Mouse (Mus musculus): ENCODE results near the gene Tmem132a. TPM values are rescaled to one million over a fixed set of nuclear protein-coding genes. Genes with fewer than 3 reads are reported as not detected.

Gene Tmem132a
- polyA plus RNA-seq, 1 experiment from 2014 or later = 236 TPM

DNA sequence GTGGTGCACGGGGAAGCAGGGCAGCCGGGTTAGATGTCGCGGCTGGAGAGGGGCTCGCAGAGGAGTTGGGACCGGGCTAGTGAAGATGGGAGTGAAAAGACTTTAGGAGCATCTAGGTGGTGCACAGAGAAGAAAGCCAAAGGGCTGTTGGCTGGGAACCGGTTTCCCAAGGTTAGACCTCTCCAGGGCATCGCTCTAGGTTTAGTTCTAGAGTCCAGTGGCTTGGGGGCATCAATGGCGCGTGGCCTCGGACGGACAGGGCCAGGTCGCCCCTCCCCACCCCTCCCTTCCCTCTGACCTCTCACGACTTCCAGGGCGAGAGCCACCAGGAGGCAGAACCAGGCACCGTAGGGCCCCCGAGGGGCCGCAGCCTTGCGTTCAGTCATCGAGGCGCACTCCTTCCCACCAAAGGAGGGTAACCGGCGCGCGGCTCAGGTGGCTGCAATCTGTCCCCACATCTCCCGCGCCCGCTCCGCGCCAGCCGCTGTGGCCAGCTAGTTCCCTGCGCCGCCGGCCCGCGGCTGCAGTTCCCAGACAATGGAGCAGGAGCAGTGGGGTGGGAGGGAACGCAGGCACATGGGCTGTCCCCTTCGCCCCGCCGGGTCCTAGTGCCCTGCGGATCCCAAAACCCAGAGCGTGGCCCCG is 377 bp downstream of the Tmem132a start:
- Histone ChIP-seq H3K9ac (peak overlapping the region; percentile 93), H3K4me2 (peak overlapping the region; percentile 71), H3K27ac (peak overlapping the region; percentile 91), H3K4me3 (peak overlapping the region; percentile 76), H3K4me1 (peaks cover 32% of the 10 kb centered on the region), H3K9me3 (no peaks in the 10 kb centered on the region), H3K36me3 (replicated peaks) (peaks cover 51% of the 10 kb centered on the region), H3K27me3 (replicated peaks) (no peaks in the 10 kb centered on the region)
- ATAC-seq (replicated peaks) = peak; percentile 96
- under 1% methylated on average over 41 of the region's 43 CpGs for WGBS

DNA sequence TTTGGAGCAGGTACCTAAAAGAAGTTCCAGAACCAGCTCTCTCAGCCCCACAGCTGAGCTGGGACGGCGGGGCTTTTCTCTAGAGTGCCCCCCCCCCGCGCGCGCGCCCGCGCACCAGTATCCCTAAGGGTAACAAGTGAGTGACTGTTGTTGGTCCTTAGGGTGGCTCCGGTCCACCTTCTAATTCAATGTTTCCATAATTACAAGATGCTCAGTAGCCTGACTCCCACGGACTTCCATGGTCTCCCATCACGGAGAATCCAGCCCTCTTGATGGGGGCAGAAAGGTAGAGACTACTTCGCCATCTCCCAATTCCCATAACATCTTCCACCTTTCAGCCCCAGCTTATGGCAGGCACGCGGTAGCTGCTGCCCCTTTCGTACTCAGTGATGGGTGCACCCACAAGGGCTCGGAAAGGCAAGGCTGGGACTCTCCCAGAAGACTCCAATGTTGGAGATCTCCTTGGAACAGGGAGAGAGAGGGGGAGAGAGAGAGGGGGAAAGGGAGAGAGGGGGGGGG is 1.1 kb downstream of the Tmem132a start:
- no peaks in the 10 kb centered on the region for H3K9me3 ChIP-seq
- peak overlapping the region; percentile 71 for H3K4me2 ChIP-seq
- peaks cover 32% of the 10 kb centered on the region for H3K4me1 ChIP-seq
- no peaks in the 10 kb centered on the region for H3K27me3 ChIP-seq (replicated peaks)
- peak; percentile 44 for ATAC-seq (replicated peaks)
- WGBS = under 1% methylated on average over 17 of the region's 17 CpGs
- H3K27ac ChIP-seq = peak overlapping the region; percentile 91
- peak overlapping the region; percentile 93 for H3K9ac ChIP-seq
- H3K4me3 ChIP-seq = peak overlapping the region; percentile 76
- H3K36me3 ChIP-seq (replicated peaks) = peaks cover 51% of the 10 kb centered on the region

DNA sequence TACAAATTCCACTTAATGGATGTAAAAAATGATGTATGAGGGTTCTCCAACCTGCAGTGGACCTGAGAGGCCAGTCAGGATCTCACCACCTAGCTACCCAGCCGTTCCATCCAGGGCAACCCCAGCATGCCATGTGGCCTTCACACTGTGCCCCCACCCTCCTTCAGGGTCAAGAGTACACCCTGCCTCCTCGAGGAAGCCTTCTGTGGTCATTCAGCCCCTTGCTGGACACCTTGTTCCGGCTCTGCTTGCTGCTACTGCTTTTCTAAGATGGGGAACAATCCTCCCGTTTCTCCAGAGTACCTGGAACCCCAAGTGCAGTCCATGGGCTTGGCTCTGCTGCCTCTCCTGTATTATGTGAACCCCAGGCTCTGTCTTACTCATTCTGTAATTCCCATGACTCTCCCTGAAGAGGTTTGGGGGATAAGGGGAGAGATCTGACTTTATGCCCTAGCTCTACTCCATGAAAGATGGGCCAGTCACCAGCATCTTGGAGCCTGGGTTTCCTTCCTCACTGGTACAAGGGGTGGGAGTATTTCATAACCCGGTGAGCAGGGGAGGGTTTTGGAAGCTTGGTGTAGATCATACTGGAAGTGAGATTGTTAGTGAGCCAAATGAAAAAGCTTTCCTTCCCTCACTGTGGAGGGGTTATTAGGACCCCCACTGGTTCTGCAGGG is 1.7 kb downstream of the Tmem132a start:
- peak overlapping the region; percentile 76 for H3K4me3 ChIP-seq
- peak overlapping the region; percentile 91 for H3K27ac ChIP-seq
- H3K9ac ChIP-seq = peak overlapping the region; percentile 93
- ATAC-seq (replicated peaks) = no peak
- peaks cover 32% of the 10 kb centered on the region for H3K4me1 ChIP-seq
- H3K4me2 ChIP-seq = peak overlapping the region; percentile 71
- H3K27me3 ChIP-seq (replicated peaks) = no peaks in the 10 kb centered on the region
- WGBS = 20% methylated on average over 5 of the region's 5 CpGs
- peaks cover 51% of the 10 kb centered on the region for H3K36me3 ChIP-seq (replicated peaks)
- H3K9me3 ChIP-seq = no peaks in the 10 kb centered on the region

DNA sequence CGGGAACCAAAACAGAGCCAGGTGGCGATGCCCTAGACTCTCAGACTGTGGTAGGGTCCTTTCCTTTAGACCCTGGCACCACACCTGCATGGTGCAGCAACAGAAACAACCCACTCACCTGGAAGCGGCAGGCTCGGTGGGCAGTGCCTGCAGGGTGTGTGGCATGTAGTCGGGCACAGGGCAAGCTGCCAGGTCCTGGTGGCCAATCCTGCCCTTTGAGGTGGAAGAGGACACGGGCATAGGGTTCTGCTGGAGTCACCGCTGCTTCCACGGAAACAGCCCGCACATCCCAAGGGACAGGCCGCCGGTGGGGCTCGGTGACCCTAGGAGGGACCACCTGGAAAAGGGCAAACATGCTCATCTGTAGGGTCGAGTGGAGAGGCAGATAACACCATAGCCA is 3.4 kb downstream of the Tmem132a start:
- Histone ChIP-seq H3K27me3 (replicated peaks) (no peaks in the 10 kb centered on the region), H3K4me1 (peaks cover 32% of the 10 kb centered on the region), H3K9ac (no peak overlapping the region), H3K9me3 (no peaks in the 10 kb centered on the region), H3K4me2 (peak overlapping the region; percentile 71; the same call in 1 of the 2 replicates), H3K4me3 (no peak overlapping the region), H3K36me3 (replicated peaks) (peaks cover 47% of the 10 kb centered on the region), H3K27ac (no peak overlapping the region)
- 92% methylated on average over 13 of the region's 13 CpGs for WGBS
- no peak for ATAC-seq (replicated peaks)

DNA sequence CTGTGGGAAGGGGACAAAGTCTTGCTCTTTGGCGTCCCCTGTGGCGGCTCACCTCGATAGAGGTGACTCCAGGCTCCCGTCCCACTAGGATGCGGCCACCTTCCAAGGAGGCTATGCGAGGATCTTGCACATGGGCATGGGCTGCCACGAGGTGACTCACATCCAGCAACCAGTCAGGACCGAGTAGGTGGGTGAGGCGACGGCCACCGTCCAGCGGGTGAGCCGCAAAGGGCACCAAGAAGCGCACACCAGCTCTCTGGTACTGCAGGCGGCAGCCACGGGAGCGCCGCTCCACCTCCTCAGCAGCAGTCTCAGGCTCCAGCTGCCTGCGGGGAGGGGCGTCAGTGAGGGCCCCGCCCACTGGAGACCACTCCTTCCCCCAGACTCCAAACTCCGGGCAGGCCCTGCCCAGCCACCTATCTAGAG is 9.7 kb downstream of the Tmem132a start:
- H3K9ac ChIP-seq = no peak overlapping the region
- 58% methylated on average over 22 of the region's 22 CpGs for WGBS
- no peak overlapping the region for H3K4me2 ChIP-seq
- no peak overlapping the region for H3K27ac ChIP-seq
- no peaks in the 10 kb centered on the region for H3K27me3 ChIP-seq (replicated peaks)
- peaks cover 76% of the 10 kb centered on the region for H3K36me3 ChIP-seq (replicated peaks)
- no peak for ATAC-seq (replicated peaks)
- no peaks in the 10 kb centered on the region for H3K4me1 ChIP-seq
- H3K4me3 ChIP-seq = no peak overlapping the region
- no peaks in the 10 kb centered on the region for H3K9me3 ChIP-seq

DNA sequence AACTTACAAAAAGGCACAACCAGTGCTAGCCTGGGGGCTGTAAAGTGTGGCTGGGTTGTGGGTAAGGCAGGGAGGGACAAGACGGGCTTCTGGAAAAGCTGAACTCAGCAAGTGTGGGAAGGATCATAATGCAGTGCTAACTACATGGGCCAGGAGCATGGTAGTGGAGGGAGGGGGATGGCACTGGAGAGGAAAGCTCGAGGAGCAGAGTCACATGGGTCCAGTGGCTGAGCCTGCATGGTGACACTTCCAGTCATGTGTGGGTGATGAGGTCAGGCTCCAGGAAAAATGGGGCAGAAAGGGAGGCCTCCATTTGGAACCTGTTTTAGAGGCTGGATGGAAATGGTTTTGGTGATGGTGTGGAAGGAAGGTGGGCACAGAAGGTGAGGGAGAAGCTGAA is 13.2 kb downstream of the Tmem132a start:
- no peaks in the 10 kb centered on the region for H3K27me3 ChIP-seq (replicated peaks)
- no peaks in the 10 kb centered on the region for H3K4me1 ChIP-seq
- H3K9ac ChIP-seq = no peak overlapping the region
- ATAC-seq (replicated peaks) = peak; percentile 16
- no peak overlapping the region for H3K4me3 ChIP-seq
- no peak overlapping the region for H3K4me2 ChIP-seq
- H3K36me3 ChIP-seq (replicated peaks) = peaks cover 44% of the 10 kb centered on the region
- H3K9me3 ChIP-seq = no peaks in the 10 kb centered on the region
- 0 out of 2 replicates have a peak overlapping the region, but pooled peaks have one; percentile 15 for H3K27ac ChIP-seq
- WGBS = 54% methylated on average over 2 of the region's 2 CpGs

DNA sequence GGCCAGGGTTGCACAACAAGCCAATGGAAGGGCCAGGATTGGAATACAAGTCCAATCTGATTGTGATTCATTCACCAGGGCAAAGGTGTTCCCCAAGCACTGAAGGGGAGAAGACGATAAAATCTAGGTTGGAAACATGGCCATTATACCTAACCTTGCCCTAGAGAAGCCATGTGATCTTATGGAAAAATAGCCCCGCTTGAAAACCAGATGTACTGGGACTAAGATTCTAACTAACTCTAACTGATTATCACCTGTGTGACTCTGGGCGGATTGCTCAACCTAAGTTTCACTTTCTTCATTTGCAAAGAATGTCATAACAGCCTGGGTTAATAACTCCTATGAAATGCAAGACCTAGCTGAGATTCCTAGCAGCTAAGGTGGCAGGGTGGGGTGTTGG is 14.3 kb downstream of the Tmem132a start:
- no peak for ATAC-seq (replicated peaks)
- WGBS = 86% methylated on average over 3 of the region's 3 CpGs
- H3K9me3 ChIP-seq = no peaks in the 10 kb centered on the region
- no peak overlapping the region for H3K4me2 ChIP-seq
- no peaks in the 10 kb centered on the region for H3K27me3 ChIP-seq (replicated peaks)
- H3K4me3 ChIP-seq = no peak overlapping the region
- H3K4me1 ChIP-seq = no peaks in the 10 kb centered on the region
- no peak overlapping the region for H3K27ac ChIP-seq
- H3K36me3 ChIP-seq (replicated peaks) = peaks cover 36% of the 10 kb centered on the region
- no peak overlapping the region for H3K9ac ChIP-seq

DNA sequence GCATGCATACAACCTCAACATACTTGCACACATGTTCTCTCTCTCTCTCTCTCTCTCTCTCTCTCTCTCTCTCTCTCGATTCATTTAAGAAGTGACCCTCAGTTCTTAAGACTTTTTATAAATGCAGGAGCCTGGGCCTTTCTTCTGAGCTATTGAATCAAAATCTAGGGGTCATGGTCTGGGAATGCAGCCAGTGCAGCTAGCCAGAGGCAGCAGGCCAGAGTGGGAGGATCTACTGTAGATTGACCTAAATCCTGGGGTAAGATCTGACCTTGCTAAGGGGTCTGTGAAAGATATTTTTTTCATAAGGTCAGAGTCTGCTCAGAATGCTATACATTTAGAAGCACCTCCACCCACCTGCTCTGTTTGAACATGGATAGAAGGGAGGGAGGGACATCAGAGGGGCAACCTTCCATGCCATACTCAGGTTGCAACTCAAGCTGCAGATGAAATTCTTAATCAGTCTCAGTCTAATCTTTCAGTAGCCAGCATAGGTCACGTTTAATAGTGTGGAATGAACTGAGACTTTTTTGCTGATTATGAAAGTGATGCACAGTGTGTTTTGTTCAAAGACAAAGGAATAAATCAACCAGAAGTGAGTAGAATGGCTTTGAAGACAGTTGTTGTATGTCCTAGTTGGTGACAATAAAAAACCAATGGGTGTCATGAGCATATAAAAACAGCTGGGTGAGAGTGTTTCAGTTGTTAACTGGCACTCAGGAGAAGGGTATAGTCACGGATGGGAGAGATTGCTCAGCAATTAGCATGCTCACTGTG is 22.2 kb downstream of the Tmem132a start:
- Histone ChIP-seq H3K9ac (no peak overlapping the region), H3K4me2 (no peak overlapping the region), H3K27me3 (replicated peaks) (no peaks in the 10 kb centered on the region), H3K27ac (no peak overlapping the region), H3K36me3 (replicated peaks) (no peaks in the 10 kb centered on the region), H3K4me1 (no peaks in the 10 kb centered on the region), H3K4me3 (no peak overlapping the region), H3K9me3 (no peaks in the 10 kb centered on the region)
- WGBS = 44% methylated on average over 3 of the region's 3 CpGs
- ATAC-seq (replicated peaks) = no peak

DNA sequence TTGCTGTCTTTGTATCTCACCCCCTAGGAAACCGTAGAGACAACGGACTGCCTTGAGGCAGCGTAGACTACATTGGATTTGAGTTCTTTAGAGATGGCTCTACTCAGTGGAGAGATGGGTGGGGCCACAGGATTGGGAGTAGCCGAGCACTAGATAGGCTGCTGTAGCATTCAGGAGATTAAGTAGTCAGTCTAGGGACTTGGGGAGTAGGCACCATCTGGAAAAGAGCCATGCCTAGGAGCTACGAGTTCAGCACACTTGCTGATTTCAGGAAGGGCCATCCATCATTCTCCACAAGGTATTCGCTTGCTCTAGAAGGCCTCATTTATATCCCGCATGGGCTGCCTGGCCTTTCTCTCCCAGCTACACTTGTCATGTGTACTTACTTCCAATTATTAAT is 23.6 kb downstream of the Tmem132a start:
- Histone ChIP-seq H3K36me3 (replicated peaks) (no peaks in the 10 kb centered on the region), H3K27ac (no peak overlapping the region), H3K4me1 (no peaks in the 10 kb centered on the region), H3K4me2 (no peak overlapping the region), H3K9me3 (no peaks in the 10 kb centered on the region), H3K27me3 (replicated peaks) (no peaks in the 10 kb centered on the region), H3K9ac (no peak overlapping the region), H3K4me3 (no peak overlapping the region)
- ATAC-seq (replicated peaks) = no peak
- 56% methylated on average over 7 of the region's 7 CpGs for WGBS

DNA sequence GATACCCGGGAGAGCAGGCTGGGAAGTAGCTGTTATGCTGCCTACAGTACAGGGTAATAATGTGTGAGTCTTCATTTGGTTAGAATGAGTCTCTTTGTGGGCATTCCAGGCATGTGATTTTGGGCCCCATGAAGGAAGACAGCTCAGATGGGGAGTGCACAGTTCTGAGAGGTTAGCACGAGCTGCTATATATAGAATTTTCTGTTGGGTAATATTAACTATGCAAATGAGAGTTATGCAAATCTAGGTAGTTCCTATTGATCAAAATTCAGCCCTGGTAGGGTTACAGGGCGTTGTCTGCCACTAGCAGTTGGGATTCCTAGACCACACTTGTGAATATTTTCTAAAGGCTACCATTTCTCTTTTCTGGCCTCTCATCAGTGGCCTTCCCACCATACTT is 24.3 kb downstream of the Tmem132a start:
- 81% methylated on average over 3 of the region's 3 CpGs for WGBS
- Histone ChIP-seq H3K9me3 (no peaks in the 10 kb centered on the region), H3K36me3 (replicated peaks) (no peaks in the 10 kb centered on the region), H3K4me2 (no peak overlapping the region), H3K4me1 (no peaks in the 10 kb centered on the region), H3K9ac (no peak overlapping the region), H3K4me3 (no peak overlapping the region), H3K27me3 (replicated peaks) (no peaks in the 10 kb centered on the region), H3K27ac (no peak overlapping the region)
- ATAC-seq (replicated peaks) = no peak

DNA sequence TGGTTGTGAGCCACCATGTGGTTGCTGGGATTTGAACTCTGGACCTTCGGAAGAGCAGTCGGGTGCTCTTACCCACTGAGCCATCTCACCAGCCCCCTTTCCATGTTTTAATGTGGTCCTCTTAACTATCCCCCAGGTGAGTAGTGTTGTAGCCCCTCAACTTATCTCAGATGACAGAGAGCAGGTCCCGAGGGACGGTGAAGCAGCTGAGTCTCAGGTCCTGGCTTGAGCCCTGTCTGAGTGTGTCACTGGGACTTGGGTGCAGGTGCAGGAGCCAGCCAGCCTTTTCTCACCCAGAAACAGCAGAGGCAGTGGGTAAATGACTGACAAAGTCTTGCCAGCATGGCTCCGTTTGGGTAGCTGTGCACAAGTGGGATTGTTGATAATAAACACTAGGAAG is 25.5 kb downstream of the Tmem132a start:
- 91% methylated on average over 5 of the region's 5 CpGs for WGBS
- no peak overlapping the region for H3K9ac ChIP-seq
- H3K27ac ChIP-seq = no peak overlapping the region
- no peaks in the 10 kb centered on the region for H3K9me3 ChIP-seq
- H3K4me1 ChIP-seq = no peaks in the 10 kb centered on the region
- H3K4me2 ChIP-seq = no peak overlapping the region
- H3K4me3 ChIP-seq = no peak overlapping the region
- H3K36me3 ChIP-seq (replicated peaks) = no peaks in the 10 kb centered on the region
- ATAC-seq (replicated peaks) = no peak
- H3K27me3 ChIP-seq (replicated peaks) = no peaks in the 10 kb centered on the region

DNA sequence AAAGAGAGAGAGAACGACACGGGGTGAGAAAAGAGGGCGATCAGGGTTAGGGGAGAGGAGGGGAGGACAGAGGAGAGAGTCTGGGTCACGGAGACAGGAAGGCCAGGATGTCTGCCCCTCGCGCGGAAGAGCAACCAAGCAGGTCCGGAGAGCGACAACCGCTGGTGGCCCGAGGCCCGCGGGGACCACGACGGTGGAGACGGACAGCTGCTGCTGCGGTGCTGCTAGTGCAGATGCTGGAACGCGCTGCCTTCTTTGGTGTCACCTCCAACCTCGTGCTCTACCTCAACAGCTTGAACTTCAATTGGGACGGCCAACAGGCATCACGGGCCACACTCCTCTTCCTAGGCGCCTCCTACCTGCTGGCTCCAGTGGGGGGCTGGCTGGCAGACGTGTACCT is 26.8 kb downstream of the Tmem132a start:
- WGBS = 58% methylated on average over 24 of the region's 24 CpGs
- ATAC-seq (replicated peaks) = no peak
- no peaks in the 10 kb centered on the region for H3K9me3 ChIP-seq

More for the DNA sequence above, 26.8 kb downstream of the Tmem132a start:
- Histone ChIP-seq H3K27me3 (replicated peaks) (no peaks in the 10 kb centered on the region), H3K4me2 (no peak overlapping the region), H3K36me3 (replicated peaks) (no peaks in the 10 kb centered on the region), H3K27ac (no peak overlapping the region), H3K9ac (no peak overlapping the region), H3K4me3 (no peak overlapping the region), H3K4me1 (no peaks in the 10 kb centered on the region)

Measured in midbrain, embryonic 15.5 days (tissue).